Mouse (Mus musculus) fat pad, adult 2 months (tissue): ENCODE measurements around the gene Smc3.
"Not testable (repeated sequence)": the region's sequence is repeated elsewhere in the genome, so short reads cannot be mapped to it uniquely, and the experiment has no call there.

ENCODE experiments used
- DNase-seq: peaks from one replicate; pipeline ENCODE4 v3.0.0-alpha.2; 2011; ENCODE audit warnings: low read depth, low spot score; ENCODE audit errors: extremely low read depth

Gene Smc3

DNA sequence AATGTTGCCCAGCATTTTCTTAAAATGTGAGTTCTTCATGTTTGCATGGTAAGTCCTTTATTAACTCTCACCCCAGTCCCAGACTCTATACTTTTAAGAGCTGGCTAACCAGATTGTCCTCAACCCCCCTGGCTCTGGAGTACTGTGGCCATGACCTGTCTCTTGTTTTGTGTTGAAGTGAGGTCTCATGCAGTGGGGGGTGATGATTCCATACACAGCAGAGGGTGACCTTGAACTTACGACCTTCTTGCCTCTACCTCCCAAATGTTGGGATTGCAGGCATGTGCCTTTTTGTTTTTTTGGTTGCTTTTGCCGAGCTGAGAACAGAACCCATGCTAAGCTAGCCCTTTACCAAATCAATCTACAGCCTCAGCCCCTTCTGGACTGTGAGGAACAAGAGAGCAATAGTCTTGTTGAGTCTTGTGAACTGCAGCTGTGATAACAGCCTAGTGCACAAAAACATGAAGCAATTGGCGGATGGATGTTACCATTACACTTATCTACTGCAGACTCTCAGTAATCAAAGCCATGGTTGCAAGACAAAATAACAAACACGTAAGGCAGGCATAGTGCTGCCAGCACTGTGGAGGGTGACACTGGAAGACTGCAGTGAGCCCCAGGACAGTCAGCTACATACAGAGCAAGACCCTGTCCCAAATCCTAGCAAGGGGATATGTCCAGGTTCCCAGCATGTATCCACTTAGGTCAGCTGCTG is 24.7 kb upstream of the Smc3 start:
- DNase-seq: no peak

DNA sequence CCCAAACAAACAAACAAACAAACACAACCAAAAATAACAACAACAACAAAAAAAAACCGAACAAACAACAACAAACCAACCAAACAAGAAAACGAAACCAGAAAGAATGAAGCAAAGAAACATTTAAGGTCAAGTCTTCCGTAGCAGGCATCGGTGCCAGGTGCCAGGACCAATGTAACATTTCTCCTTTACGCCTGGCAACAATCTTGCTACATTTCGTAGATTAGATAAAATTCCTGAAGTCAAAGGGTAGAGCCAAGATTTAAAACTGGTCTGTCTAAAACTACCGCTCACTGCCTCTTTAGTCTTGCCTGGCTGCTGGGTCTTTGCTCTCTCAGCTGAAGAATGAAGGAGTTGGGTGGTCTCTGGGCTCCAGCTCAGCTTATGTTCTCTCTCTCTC is 24.1 kb upstream of the Smc3 start:
- DNase-seq: no peak

DNA sequence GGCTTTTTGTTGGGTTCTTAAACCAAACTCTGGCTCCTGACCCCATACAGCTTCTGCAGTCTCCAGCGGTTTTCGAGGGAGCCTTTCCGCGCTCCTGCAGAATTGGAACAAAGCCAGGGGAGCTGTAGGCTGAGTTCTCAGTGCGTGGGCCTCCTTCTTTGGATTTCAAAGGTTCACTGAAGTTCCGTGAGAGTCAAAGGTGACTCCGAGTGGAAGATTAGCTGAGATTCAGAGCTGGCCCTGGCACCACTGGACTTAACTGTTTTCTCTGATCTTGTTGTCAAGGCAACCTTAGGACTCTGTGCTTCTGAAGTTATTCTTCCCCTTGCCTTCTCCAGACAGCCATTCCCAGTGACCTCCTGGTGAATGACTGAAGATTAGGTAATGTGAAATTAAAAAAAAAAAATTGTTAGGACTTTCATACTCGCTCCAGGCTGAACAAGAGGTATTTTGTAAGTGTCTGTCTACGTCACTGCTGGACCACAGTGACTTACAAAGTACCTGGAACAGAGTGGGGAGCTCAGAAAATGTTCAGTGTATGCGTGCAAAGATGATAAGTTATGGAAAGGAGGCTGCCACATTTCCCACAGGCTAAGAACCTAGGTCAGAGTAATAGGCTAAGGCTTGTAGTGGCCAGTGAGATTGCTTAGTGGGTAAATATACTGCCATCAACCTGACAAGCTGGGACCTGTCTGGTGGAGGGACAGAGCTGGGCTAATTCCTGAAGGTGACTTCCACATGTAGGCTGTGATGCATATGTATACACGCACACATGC is 23.0 kb upstream of the Smc3 start:
- DNase-seq: no peak

DNA sequence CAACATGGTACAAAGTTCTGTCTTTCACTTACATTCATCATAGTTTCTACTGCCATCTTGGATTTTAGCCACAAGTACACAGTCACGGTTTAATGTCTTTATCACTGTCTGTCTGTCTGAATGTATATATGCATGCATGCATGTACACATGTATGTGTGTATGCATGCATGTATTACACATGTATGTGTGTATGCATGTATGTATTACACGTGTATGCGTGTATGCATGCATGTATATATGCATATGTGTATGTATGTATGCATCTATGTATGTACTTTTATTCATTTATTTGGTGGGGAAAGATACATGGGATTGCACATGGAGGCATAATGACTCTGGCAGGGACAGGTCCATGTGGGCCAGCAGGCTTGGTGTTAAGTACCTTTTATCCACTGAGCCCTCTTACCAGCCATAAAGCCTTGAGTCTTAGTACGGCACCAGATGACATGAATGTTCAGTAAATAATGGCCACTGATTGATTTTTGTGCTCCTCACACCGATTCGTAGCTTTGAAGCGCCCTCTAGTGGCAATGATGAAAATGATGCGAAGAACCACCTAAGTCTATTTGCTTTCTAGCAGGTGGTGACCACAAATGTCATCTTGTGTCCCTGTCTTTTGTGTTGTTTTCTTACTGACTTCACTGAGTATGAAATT is 21.5 kb upstream of the Smc3 start:
- no peak for DNase-seq

DNA sequence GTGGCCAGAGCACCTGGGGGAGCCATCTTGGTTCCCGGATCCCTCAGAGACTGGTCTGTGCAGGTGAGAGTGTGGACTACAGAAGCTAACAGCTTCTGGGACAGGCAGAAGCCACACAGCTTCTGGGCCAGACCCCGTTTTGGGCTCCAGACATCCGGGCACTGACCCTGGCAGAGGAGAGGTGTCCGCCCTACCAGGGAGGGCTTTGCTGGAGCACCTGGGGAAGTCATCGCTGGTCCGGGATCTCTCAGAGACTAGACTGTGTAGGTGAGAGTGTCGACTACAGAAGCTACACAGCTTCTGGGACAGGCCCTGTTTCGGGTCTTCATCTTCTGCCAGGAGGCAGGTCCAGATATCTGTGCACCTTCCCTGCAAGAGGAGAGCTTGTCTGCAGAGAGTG is 19.9 kb upstream of the Smc3 start:
- DNase-seq: not testable (repeated sequence)

DNA sequence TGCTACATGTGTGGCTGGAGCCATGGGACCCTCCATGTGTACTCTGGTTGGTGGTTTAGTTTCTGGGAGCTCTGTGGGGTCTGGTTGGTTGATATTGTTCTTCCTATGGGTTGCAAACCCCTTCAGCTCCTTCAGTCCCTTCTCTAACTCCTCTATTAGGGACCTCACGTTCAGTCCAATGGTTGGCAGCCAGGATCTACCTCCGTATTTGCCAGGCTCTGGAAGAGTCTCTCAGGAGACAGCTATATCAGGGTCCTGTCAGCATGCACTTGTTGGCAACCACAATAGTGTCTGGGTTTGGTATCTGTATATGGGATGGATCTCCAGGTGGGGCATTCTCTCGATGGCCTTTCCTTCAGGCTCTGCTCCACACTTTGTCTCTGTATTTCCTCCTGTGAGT is 12.5 kb upstream of the Smc3 start:
- not testable (repeated sequence) for DNase-seq

DNA sequence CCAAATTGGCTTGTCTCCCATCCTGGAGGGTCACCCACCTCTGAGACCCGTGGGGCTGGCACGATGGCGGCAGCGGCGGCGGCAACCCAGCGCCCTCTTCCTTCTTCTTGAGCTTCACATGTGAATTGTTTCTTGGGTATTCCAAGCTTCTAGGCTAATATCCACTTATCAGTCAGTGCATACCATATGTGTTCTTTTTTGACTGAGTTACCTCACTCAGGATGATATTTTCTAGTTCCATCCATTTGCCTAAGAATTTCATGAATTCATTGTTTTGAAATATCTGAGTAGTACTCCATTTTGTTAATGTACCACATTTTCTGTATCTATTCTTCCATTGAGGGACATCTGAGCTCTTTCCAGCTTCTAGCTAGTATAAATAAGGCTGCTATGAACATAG is 11.2 kb upstream of the Smc3 start, which contains the start of gene Nutf2-ps1:
TSS of gene Nutf2-ps1 (minus strand) at position 101 of the 400 bp plus-strand sequence.
- DNase-seq: not testable (repeated sequence)

DNA sequence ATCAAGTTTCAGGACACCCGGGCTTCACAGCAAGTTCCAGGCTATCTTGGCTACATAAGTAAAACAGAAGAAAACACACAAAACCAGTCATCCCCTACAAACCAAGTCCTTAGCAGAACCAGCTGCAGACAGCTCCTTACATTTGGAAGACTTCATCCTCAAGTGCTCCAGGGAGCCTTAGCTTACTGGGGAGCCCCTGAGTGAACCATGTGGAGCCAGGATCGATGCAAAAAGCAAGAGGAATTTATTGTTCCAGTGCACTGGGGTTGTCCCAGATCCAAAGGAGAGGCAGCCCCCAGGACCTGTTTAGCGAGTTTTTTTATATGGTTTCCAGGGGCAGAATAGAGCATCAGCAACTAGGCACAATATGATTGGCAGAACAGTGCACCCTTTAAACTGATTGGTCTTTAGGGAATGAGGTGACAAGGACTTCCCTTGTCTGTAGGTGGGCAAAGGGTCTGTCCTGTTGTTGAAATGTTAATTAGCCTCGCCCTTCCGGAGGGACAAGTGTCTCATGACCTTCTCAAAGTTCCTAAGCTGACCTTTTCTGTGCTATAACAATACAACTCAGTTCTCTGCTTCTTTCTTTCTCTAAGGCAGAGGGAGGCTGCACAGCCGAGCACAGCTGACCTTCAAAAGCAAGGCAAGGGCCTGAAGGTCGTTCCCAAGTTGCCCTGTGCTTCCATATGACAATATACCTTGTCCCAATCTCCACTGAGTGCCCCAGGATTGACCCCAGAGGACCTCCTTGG is 3.3 kb upstream of the Smc3 start:
- DNase-seq: no peak

DNA sequence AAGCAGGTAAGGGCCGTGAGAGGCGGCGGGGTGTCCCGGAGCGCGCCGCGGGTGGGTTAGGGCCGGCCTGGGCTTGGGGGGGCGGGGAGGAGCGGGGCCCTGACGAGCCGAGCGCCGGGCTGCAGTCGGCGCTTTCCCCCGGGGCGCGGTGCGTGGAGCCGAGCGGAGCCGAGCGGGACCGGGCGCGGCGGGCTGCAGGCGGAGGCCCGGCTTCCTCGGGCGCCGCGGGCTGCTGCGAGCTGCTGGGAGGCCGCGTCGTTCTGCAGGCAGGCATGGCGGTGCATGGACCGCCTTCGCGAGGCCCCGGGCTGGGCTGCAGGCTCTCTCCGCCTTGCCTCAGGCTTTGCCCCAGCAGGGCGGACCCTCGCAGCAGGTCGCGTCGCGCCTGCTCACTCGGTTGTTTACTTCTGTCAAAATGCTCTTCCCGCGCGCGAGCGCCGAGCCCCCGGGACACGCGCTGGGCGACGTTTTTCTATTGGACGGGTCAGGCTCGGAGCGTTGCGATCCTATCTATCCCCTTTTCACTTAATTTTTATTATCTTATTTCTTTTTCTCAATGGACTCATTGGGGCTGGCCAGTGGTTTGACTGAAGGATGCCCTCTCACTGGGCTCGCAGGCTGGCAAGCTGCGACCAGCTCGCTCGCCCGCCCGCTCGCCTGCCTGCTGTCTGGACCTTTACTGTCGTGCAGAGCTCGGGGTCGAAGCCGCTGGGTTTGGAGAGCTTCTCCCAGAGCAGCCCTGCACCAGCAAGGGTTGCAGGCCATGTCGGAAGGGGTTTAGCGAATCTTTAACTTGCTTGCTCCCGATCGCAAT is 558 bp downstream of the Smc3 start:
- no peak for DNase-seq

DNA sequence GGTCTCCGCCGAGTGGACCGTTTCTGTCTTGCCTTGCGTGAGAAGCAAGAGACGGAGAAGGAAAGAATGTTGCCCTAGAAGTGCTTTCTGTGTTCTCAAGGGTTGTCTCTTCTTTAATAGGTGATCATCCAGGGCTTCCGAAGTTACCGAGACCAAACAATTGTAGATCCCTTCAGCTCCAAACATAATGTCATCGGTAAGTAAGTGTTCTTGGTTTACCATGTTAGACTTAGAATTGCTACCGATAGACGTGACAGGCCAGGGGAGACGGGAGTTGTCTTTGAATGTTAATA is 1.1 kb downstream of the Smc3 start:
- DNase-seq: no peak

DNA sequence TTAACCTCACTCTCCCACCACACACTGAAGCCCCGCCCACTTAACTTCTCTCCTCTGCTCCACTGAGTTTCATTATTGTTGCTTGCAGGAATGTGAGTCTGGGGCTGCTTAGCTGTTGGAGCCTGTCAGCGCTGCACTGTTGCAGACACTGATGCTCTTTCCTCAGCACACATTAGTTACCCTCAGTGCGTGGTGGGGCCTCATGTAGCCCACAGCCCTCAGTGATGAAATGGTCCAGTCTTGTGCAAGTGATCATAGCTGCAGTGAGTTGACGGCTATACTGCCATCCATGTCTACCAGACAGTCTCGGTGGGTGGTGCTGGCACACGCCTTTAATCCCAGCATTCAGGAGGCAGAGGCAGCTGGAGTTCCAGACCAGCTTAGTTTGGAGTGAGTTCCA is 8.7 kb downstream of the Smc3 start:
- DNase-seq: no peak

DNA sequence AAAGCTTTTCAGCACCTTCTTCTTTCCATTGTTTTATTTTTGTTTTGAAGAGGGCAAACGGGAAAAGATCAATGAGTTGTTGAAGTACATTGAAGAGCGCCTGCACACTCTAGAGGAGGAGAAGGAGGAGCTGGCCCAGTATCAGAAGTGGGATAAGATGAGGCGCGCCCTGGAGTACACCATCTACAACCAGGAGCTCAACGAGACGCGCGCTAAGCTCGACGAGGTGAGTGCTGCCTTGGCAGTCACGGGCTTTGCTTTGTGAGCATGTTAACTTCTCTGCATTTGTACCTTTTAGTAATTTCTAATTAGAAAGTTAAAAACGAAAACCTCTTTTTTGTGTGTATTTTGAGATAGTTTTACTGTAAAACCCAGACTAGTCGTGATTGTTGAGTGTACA is 21.5 kb downstream of the Smc3 start:
- DNase-seq: no peak

DNA sequence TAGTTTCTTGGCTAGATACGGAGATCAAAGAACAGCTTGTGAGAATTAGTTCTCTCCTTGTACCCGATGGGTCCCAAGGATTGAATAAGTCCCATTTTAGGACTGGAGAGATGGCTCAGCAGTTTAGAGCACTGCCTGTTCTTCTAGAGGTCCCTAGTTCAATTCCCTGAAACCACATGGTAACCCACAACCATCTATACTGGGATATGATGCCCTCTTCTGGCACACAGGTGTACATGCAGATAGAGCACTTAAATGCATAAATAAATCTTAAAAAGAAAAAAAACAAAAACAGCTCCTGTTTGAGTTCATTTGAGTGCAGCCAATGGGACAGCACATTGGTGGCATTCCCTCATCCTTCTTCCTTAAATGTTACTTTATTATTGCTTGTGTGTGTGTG is 37.8 kb downstream of the Smc3 start:
- no peak for DNase-seq

DNA sequence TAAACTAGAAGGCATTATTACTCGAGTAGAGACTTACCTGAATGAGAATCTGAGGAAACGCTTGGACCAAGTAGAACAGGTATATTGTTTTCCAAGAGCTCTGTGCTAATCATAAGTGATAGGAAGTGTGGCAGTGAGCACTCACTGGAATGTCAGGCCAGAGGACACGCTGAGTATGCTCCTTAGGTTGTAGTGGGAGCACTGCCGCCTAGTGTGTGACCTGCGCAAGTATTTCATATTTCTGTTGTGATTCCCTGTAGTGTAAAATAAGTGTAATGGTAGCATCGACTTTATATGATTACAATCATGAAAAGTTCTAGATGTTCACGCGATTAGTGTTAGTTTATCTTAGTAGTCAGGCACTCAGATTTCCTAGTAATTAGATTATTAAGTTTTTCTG is 38.5 kb downstream of the Smc3 start:
- no peak for DNase-seq

DNA sequence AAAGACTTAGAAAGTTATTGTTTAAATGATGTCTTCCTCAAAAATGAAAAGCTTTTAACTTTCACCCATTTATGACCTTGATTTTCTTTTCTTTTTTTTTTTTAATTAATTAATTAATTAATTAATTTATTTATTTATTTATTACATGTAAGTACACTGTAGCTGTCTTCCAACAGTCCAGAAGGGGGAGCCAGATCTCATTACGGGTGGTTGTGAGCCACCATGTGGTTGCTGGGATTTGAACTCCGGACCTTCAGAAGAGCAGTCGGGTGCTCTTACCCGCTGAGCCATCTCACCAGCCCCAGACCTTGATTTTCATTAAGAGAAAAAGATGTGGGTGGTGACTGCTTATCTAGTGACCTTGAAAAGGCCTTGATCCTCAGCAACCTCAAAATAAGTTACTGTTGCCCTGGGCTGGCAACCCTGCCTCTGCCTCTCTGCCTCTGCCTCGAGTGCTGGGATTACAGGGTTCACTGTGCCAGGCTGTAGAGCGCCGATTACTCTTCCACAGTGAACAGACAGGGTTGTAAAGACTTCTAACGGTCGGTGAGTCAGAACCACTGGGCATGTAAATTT is 43.9 kb downstream of the Smc3 start:
- DNase-seq: no peak

DNA sequence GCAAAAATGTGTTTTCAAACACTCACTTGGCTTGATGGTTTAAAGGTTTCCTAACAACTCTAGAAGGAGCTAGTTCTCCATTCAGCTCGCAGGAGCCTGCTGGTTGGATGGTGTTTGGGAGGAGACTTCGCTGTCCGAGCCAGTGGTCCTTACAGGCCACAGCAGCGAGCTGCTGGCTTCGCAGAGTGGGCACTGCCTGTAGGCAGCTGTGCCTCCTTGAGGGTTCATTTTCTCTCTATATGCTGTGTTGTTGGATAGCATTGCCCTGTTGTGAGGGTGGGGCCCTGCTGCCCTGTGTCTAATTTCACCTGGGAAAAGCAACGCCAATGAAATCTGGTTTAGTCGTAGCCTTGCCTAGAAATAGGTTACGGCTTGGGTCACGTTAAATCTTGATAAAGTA is 47.1 kb downstream of the Smc3 start:
- DNase-seq: no peak

DNA sequence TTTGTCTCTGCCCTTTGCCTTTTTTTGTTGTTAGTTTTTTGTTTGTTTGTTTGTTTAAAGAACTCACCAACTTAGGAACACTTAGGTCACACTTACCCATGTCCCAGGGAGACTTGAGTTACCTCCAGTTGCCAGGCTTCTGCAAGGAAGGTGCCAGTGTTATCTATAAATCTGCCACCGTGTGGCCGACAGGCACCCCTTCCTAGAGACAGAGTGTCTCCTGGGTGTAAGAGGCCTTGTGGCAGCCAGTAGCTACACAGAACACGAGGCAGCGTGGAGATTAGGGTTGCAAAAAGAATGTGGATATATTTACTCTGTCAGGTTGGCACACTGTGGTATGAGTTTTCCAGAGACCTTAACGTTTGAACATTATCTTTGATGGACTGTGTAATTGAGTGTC is 47.9 kb downstream of the Smc3 start:
- no peak for DNase-seq

DNA sequence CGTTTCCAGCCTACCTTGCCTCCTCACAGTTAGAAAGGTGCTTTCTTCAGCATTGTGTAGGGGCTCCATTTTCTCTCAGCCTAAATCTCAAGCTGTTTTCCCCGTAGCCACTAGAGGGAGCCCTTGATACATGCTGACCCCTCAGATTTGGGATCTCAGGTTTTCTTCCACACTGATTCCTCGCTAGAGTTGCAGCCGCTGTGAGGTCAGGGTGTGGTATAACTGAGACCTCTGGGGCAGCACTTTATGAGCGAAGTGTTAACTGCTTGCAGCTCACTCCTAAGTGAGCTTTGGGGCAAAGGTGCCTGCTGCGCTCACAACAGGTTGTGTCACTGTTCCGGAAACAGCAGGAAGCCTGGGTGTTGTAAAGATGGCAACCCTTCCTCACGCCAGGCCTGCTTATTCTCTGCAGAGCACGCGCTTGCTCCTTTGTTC is 48.6 kb downstream of the Smc3 start:
- DNase-seq: no peak

DNA sequence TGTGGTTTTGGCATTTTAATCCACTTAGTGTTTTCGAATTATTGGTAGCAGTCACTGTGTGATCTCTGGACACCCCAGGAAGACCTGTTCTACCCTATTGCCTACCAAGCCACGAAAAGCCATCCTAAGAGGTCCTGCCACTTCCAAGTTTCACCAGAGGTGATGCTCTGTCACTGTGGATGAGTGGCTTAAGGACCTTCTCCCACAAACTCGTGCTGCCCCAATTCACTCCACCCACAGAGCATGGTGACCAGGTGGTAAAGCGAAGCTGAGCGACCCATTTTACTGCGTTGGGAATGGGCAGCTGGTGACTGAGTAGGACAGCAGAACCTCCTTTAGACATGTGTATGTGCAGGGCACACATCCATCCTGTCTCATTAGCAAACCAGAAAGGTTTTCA is 49.2 kb downstream of the Smc3 start:
- no peak for DNase-seq

DNA sequence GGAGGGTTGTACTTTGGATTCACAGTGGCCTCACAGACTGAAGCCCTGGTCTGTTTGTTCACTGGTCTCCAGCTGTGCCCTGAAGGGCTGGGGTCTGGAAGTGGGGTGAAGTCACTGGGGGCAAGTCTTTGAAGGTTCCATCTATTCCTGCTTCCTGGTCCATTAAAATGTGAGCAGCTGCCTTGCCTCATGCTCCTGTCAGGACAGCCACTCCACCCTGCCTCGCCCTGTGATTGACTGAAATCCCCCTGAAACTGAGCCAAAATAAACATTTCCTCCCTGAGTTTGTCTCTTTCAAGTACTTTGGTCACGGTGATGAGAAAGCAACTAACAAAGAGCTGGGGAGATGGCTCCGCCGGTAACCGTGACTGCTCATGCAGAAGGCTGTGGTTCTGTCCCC is 49.6 kb downstream of the Smc3 start:
- no peak for DNase-seq
